Mouse (Mus musculus) testis, adult 2 months (tissue): ENCODE measurements around the gene Gm20696. TPM values are rescaled to one million over a fixed set of nuclear protein-coding genes. Genes with fewer than 3 reads are reported as not detected.

ENCODE experiments used
- H3K27ac ChIP-seq: fragments of 200-500 bp; 2 replicates; pipeline ENCODE4 v1.5.1; 2012; ENCODE audit warnings: low read depth, low read length; ENCODE audit not compliant: control insufficient read depth, insufficient read depth
- H3K27me3 ChIP-seq: fragments of 200-500 bp; 2 replicates; pipeline ENCODE4 v1.6.1; 2012; ENCODE audit warnings: mild to moderate bottlenecking, low read length, moderate library complexity; ENCODE audit not compliant: control insufficient read depth, insufficient read depth
- H3K36me3 ChIP-seq: fragments of 200-500 bp; 2 replicates; pipeline ENCODE4 v1.6.1; 2012; ENCODE audit warnings: mild to moderate bottlenecking, low read length; ENCODE audit not compliant: control insufficient read depth, insufficient read depth
- H3K4me1 ChIP-seq: fragments of 200-500 bp; 2 replicates; pipeline ENCODE4 v1.6.1; 2012; ENCODE audit warnings: low read length; ENCODE audit not compliant: control insufficient read depth, insufficient read depth
- H3K4me3 ChIP-seq: fragments of 200-500 bp; 2 replicates; pipeline ENCODE4 v1.5.1; 2012; ENCODE audit warnings: low read depth, mild to moderate bottlenecking, low read length, moderate library complexity, mixed read lengths; ENCODE audit not compliant: control insufficient read depth
- CTCF ChIP-seq: fragments of 200-500 bp; IDR thresholded peaks from 2 replicates; pipeline ENCODE4 v1.5.1; 2012; ENCODE audit warnings: low read depth, mild to moderate bottlenecking, inconsistent platforms, low read length, moderate library complexity; ENCODE audit not compliant: control insufficient read depth, insufficient read depth, insufficient replicate concordance
- POLR2A ChIP-seq: fragments of 200-500 bp; IDR thresholded peaks from 2 replicates; pipeline ENCODE4 v1.6.1; 2012; ENCODE audit warnings: low read depth, mild to moderate bottlenecking, inconsistent platforms, low read length, moderate library complexity; ENCODE audit not compliant: control insufficient read depth
- polyA plus RNA-seq: library from polyadenylated mRNA; depleted of rRNA; stranded (reverse); fragments of >200 nt; gene quantifications from 2 replicates; pipeline ENCODE4 v1.2.3, GENCODE M21; 2012

Gm20696 gene
- polyA plus RNA-seq, 1 experiment, result 0.02 TPM

DNA sequence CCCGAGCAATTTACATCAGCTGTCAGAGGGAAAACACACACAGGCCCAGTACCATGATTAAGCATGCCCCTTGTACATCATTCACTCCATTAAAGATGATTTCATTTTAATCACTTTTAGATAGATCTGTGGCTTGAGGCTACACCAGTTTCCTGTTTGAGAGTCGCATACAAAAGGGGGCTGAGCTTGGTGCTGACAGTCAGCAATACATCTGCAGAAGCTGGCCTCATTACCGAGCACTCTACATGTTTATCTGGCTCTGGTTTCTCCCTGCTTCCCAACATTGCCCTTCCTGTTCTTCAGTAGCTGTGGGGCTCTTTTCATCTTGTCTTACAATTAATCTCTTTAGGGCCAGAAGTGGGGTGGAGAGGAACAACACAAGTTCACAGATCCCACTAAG, 6.2 kb downstream of the Gm20696 start:
- Histone ChIP-seq H3K4me1 (no peaks in the 10 kb centered on the region), H3K36me3 (no peaks in the 10 kb centered on the region), H3K4me3 (no peak overlapping the region), H3K27ac (no peak overlapping the region), H3K27me3 (no peaks in the 10 kb centered on the region)
- no peak for TF ChIP-seq POLR2A

DNA sequence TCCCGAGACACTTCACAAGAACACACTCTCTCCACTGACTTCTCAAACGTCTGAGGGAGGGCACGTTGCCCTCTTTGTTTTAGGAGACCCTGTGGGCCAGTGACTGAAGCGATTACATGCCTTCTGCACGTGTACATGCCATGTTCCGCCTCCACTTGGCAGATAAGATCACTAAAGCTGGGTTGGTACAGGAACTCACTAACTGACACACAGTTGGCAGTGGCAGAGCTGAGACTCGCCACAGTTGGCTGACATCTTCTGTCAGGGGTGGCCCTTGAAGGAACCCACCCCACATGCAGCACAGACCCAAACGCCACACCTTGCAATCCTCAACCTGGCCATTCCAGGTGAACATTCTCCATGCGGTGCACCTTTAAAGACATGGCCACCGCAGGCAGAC, 8.0 kb downstream of the Gm20696 start:
- no peak for TF ChIP-seq POLR2A
- no peak for TF ChIP-seq CTCF
- H3K4me3 ChIP-seq, result no peak overlapping the region

DNA sequence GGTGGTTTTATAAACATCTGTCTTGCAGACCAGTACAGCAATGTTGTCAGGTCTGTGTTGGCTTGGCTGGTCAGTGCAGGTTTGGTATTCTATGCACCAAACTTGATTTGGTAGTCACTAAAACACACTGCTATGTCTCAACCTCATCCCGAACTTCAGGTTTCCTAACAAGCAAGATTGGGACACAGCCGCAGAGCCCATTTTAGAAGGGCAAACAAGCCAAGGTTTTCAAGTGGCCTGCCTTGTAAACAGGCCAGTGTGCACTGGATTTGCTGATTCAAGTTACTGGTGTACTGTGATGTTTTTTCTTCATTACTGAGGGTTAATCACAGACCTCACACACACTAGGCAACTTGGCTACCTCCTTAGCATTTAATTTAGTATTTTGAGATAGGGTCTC, 10.5 kb downstream of the Gm20696 start:
- Histone ChIP-seq H3K27me3 (no peaks in the 10 kb centered on the region), H3K27ac (no peak overlapping the region), H3K4me1 (no peaks in the 10 kb centered on the region), H3K4me3 (no peak overlapping the region), H3K36me3 (no peaks in the 10 kb centered on the region)
- no peak for TF ChIP-seq POLR2A
- TF ChIP-seq CTCF, result no peak

More for the DNA sequence above, 8.0 kb downstream of the Gm20696 start:
- H3K4me1 ChIP-seq, result no peaks in the 10 kb centered on the region
- H3K27me3 ChIP-seq, result no peaks in the 10 kb centered on the region
- no peak overlapping the region for H3K27ac ChIP-seq
- no peaks in the 10 kb centered on the region for H3K36me3 ChIP-seq

DNA sequence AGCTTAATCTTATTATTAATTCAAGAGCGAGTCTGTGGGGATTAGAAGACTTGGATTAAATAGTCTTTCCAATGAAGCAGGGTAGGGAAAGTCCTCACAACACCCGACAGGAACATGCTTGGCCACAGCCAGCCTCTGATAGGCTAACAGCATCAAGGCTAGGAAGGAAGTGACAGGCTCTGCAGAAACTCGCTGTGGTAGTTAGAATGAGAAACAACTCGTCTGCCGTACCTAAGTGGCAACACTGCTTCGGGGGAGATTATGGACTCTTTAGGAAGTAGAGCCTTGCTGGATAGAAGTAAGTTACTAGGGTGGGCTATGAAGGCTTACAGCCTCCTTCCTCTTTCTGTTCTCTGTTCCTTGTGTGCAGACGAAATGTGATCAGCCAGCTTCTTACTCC, 11.1 kb downstream of the Gm20696 start:
- Histone ChIP-seq H3K27ac (no peak overlapping the region), H3K4me3 (no peak overlapping the region), H3K36me3 (no peaks in the 10 kb centered on the region), H3K27me3 (no peaks in the 10 kb centered on the region), H3K4me1 (no peaks in the 10 kb centered on the region)
- no peak for TF ChIP-seq POLR2A
- no peak for TF ChIP-seq CTCF

DNA sequence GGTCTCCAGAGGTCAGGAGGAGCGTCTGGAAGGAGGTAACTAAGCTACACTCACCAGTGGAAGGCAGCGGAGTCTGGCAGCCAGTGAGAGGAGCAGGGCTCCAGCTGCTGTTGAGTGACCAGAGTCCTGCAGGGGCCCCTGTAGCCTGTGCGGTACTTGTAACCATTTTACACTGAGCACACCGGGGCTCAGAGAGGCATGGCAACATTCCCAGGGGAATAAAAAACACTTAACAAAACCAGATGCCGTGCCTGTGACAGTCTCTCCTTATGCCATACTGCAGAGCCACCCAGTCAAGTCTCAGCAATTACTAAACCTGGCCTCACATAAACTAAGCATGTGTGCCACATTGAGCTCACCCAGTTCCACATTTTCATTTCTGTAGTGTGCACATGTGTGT, 12.3 kb downstream of the Gm20696 start:
- Histone ChIP-seq H3K27ac (no peak overlapping the region), H3K4me3 (no peak overlapping the region), H3K4me1 (no peaks in the 10 kb centered on the region), H3K36me3 (no peaks in the 10 kb centered on the region), H3K27me3 (no peaks in the 10 kb centered on the region)
- TF ChIP-seq CTCF (no peak), POLR2A (no peak)

DNA sequence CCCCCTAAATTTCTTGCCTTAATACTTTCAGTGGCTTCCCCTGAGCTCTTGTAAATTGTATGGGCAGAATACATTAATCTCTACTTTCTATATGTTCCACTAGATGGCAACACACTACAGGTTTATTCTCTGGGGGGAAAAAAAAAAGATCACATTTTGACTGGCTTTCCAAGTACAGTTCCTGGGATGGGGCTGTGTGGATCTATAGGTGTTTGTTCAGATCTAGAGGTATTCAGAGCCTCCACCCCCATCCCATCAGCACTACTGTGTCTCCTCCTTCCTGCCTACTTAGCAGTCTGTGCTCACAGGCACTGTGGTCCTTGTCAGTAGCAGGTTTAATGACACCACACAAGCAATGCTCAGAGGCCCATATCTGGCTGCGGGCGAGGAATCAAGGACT, 14.3 kb downstream of the Gm20696 start:
- H3K36me3 ChIP-seq, result no peaks in the 10 kb centered on the region
- no peak overlapping the region for H3K4me3 ChIP-seq
- no peak overlapping the region for H3K27ac ChIP-seq
- H3K4me1 ChIP-seq, result no peaks in the 10 kb centered on the region
- H3K27me3 ChIP-seq, result no peaks in the 10 kb centered on the region
- no peak for TF ChIP-seq CTCF
- no peak for TF ChIP-seq POLR2A

DNA sequence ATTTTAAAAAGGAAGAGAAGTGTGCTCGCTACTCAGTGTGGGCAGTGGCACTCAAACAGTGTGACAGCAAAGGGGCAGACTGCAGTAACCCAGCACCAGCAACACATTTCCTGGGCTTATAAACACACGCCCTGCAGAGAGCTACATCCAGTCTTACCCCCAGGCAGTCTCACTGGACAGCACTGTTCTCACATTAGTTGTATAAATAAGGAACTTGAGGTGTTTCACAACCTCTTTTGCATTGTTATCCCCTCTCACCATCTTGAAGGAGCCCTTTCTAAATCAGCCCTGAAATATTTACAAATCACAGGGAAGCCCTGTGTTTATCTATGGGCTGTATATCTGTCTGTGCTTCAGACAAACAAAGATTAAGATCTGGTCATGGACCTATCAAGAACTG, 17.3 kb downstream of the Gm20696 start:
- H3K4me1 ChIP-seq, result no peaks in the 10 kb centered on the region; the same call in 1 of the 2 replicates

DNA sequence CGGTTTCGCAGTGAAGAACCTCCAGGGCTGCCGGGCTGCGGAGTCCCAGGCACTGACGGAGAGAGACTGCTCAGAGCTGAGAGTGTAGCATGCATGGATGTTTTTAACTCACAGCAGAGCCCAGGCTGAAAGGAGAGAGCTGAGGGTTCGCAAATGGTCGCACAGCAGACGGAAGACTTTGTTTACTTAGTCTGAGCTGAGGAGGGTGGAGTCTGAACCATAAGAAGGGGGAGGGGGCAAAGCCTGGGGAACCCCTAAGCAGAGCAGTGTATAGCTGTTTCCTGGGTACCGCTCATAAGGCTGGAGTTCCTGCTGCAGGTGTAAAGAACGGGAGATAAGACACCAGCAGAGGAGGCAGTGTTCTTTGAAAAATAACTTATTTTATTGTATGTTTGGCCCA, 20.3 kb downstream of the Gm20696 start:
- TF ChIP-seq CTCF, result no peak
- no peak for TF ChIP-seq POLR2A

More for the DNA sequence above, 17.3 kb downstream of the Gm20696 start:
- TF ChIP-seq POLR2A, result no peak
- TF ChIP-seq CTCF, result no peak
- Histone ChIP-seq H3K4me3 (no peak overlapping the region), H3K27ac (no peak overlapping the region), H3K27me3 (no peaks in the 10 kb centered on the region), H3K36me3 (no peaks in the 10 kb centered on the region)

More for the DNA sequence above, 20.3 kb downstream of the Gm20696 start:
- Histone ChIP-seq H3K36me3 (no peaks in the 10 kb centered on the region), H3K4me3 (no peak overlapping the region), H3K27me3 (no peaks in the 10 kb centered on the region), H3K27ac (no peak overlapping the region), H3K4me1 (no peaks in the 10 kb centered on the region; the same call in 1 of the 2 replicates)
